29 mouse cellular contexts compared by ENCODE assay signal in genomic region chr3:102386091-102386490, GRCm38 (mm10).
"Had no signal": no experiment of that assay in that cellular context is flagged by ENCODE, and none has a peak within 500 bp of the region (broad histone marks: within the 10 kb centered on the region; RNA-seq: fewer than 3 reads in every experiment).

No protein-coding gene starts in this region.

- H3K4me1 ChIP-seq: hindbrain, embryonic 10.5 days; hindbrain, embryonic 12.5 days; intestine, embryonic 15.5 days; kidney, embryonic 15.5 days; limb, embryonic 10.5 days; limb, embryonic 12.5 days; liver, embryonic 13.5 days; liver, embryonic 15.5 days had no signal

- DNase-seq: gastrocnemius, adult 2 months; gastrocnemius, postnatal 10 days; gastrocnemius, postnatal 25 days; heart, postnatal 10 days; heart, postnatal 36 days; kidney, adult 18-20 months; kidney, adult 9 months; kidney, postnatal 25 days; kidney, postnatal 4 days; liver, embryonic 13.5 days; liver, postnatal 0 days had no signal

- H3K36me3 ChIP-seq: heart, embryonic 10.5 days; heart, embryonic 13.5 days; hindbrain, embryonic 10.5 days; hindbrain, embryonic 12.5 days; intestine, embryonic 15.5 days; kidney, embryonic 15.5 days; limb, embryonic 10.5 days; limb, embryonic 12.5 days; liver, embryonic 13.5 days; liver, embryonic 15.5 days had no signal

- ATAC-seq: forebrain, embryonic 16.5 days; hindbrain, embryonic 16.5 days; inflammation-experienced regulatory T-cells, adult 6 months; intestine, embryonic 15.5 days; intestine, postnatal 0 days; liver, postnatal 0 days had no signal

- H3K9me3 ChIP-seq: heart, embryonic 10.5 days; heart, embryonic 13.5 days; hindbrain, embryonic 10.5 days; hindbrain, embryonic 12.5 days; intestine, embryonic 15.5 days; kidney, embryonic 15.5 days; limb, embryonic 10.5 days; limb, embryonic 12.5 days; liver, embryonic 13.5 days; liver, embryonic 15.5 days had no signal

- H3K27me3 ChIP-seq: heart, embryonic 13.5 days; hindbrain, embryonic 12.5 days; intestine, embryonic 15.5 days; kidney, embryonic 15.5 days; limb, embryonic 12.5 days; liver, embryonic 13.5 days; liver, embryonic 15.5 days had no signal

- H3K4me2 ChIP-seq: heart, embryonic 13.5 days; hindbrain, embryonic 12.5 days; hindbrain, embryonic 14.5 days; intestine, embryonic 15.5 days; kidney, embryonic 15.5 days; limb, embryonic 12.5 days; liver, embryonic 11.5 days; liver, embryonic 13.5 days; liver, embryonic 15.5 days had no signal

- H3K4me3 ChIP-seq: gastrocnemius, adult 2 months; heart, embryonic 10.5 days; heart, embryonic 13.5 days; hindbrain, embryonic 10.5 days; hindbrain, embryonic 12.5 days; intestine, embryonic 15.5 days; kidney, embryonic 15.5 days; layer of hippocampus, adult 2 months; left cerebral cortex, adult 2 months; limb, embryonic 10.5 days; limb, embryonic 12.5 days; liver, embryonic 13.5 days; liver, embryonic 15.5 days had no signal

- H3K9ac ChIP-seq: heart, embryonic 13.5 days; hindbrain, embryonic 12.5 days; hindbrain, embryonic 14.5 days; intestine, embryonic 15.5 days; kidney, embryonic 15.5 days; limb, embryonic 12.5 days; liver, embryonic 13.5 days; liver, embryonic 15.5 days; liver, postnatal 0 days had no signal

- H3K27ac ChIP-seq: gastrocnemius, adult 2 months; heart, embryonic 10.5 days; heart, embryonic 13.5 days; hindbrain, embryonic 10.5 days; hindbrain, embryonic 12.5 days; hindbrain, embryonic 14.5 days; intestine, embryonic 15.5 days; kidney, embryonic 15.5 days; kidney, postnatal 0 days; layer of hippocampus, adult 2 months; left cerebral cortex, adult 2 months; limb, embryonic 10.5 days; limb, embryonic 12.5 days; liver, embryonic 13.5 days; liver, embryonic 15.5 days had no signal
